Mouse (Mus musculus) kidney, embryonic 16.5 days (tissue): ENCODE measurements around the gene Tpcn2. TPM values are rescaled to one million over a fixed set of nuclear protein-coding genes. Genes with fewer than 3 reads are reported as not detected.

Source experiments
- ATAC-seq: fragments of 200-750 bp; cut with Nextera tagmentation; 2 replicates; pipeline ENCODE4 v1.8.0; 2017; ENCODE audit warnings: moderate TSS enrichment; ENCODE audit not compliant: low FRiP score, low TSS enrichment
- H3K27ac ChIP-seq: fragments of 300-500 bp; sonication (generic); 2 replicates; pipeline ENCODE4 v1.5.1; 2014; ENCODE audit warnings: low read length
- H3K27me3 ChIP-seq: fragments of 300-500 bp; sonication (generic); 2 replicates; pipeline ENCODE4 v1.6.1; 2014; ENCODE audit warnings: low read length, control low read depth, mixed read lengths; ENCODE audit not compliant: insufficient read depth
- H3K36me3 ChIP-seq: fragments of 300-500 bp; sonication (generic); 2 replicates; pipeline ENCODE4 v1.6.1; 2014; ENCODE audit warnings: low read length, control low read depth, mixed read lengths; ENCODE audit not compliant: insufficient read depth
- H3K4me1 ChIP-seq: fragments of 300-500 bp; sonication (generic); 2 replicates; pipeline ENCODE4 v1.6.1; 2014; ENCODE audit warnings: low read length, control low read depth, mixed read lengths; ENCODE audit not compliant: insufficient read depth
- H3K4me2 ChIP-seq: fragments of 300-500 bp; sonication (generic); replicated peaks from 2 replicates; pipeline ENCODE4 v1.6.1; 2014; ENCODE audit warnings: low read depth, low read length
- H3K4me3 ChIP-seq: fragments of 300-500 bp; sonication (generic); 2 replicates; pipeline ENCODE4 v1.5.1; 2014; ENCODE audit warnings: mild to moderate bottlenecking, low read length
- H3K9ac ChIP-seq: fragments of 300-500 bp; sonication (generic); replicated peaks from 2 replicates; pipeline ENCODE4 v1.6.1; 2014; ENCODE audit warnings: low read length
- H3K9me3 ChIP-seq: fragments of 300-500 bp; sonication (generic); 2 replicates; pipeline ENCODE4 v1.6.1; 2016; ENCODE audit warnings: low read length, control low read depth
- WGBS: fragments of 180-500 bp; shearing (Covaris S2); extraction: QIAGEN DNeasy Blood & Tissue Kit; methylation state at CpG from one replicate; pipeline ENCODE4 v1.1.7; 2014; 5-methylcytosine and 5-hydroxymethylcytosine counted together
- polyA plus RNA-seq: library from polyadenylated mRNA; unstranded; fragments of >200 nt; fragmentation: Nextera tagmentation; extraction: Ambion mirVana; gene quantifications from 2 replicates; pipeline ENCODE4 v1.2.1, GENCODE M21; 2015

Gene Tpcn2
- polyA plus RNA-seq, 1 experiment from 2014 or later = 12.2 TPM

DNA sequence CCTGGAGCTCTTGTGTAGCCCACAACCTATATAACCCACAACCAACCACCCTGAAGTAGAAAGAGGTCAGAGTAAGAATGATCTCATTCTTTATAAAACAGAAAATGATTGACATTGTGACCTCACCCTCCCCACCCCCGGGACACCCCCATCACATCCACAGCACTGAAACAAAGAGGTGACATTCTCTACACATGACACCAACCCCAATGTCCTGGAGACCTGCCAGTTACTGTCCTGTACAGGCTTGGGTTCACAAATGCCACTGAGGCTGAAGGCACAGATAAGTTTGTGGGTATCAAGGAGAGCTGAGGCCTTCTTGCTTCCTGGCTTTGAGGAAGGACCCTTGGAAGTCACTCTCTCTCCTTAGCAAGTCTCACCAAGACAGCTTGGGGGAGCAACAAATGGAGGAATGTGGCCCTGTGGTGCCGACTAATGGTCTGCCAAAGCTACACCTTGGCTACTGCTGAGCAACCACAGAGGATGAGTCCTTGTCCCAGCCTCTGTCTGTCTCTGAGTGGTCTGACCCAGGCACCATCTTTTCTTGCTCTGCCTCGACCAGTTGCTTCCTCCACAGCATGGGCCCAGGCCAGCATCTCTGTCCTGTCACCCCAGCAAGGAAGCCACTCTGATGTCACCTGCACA, 29.7 kb downstream of the Tpcn2 start:
- no peak overlapping the region for H3K9ac ChIP-seq
- peaks cover 22% of the 10 kb centered on the region for H3K36me3 ChIP-seq
- ATAC-seq = no peak
- H3K9me3 ChIP-seq = no peaks in the 10 kb centered on the region
- no peaks in the 10 kb centered on the region for H3K27me3 ChIP-seq
- no peak overlapping the region for H3K4me2 ChIP-seq
- H3K27ac ChIP-seq = no peak overlapping the region
- H3K4me1 ChIP-seq = 0 out of 2 replicates have a peak, but pooled peaks cover 3% of the 10 kb centered on the region
- WGBS = 60% methylated on average over 3 of the region's 3 CpGs
- no peak overlapping the region for H3K4me3 ChIP-seq

- H3K27me3 ChIP-seq = no peaks in the 10 kb centered on the region
- ATAC-seq = peak; percentile 56; the same call in 1 of the 2 replicates
- H3K27ac ChIP-seq = no peak overlapping the region
- H3K4me3 ChIP-seq = no peak overlapping the region
- H3K9ac ChIP-seq = no peak overlapping the region
- WGBS = 26% methylated on average over 8 of the region's 8 CpGs
- H3K36me3 ChIP-seq = peaks cover 17% of the 10 kb centered on the region
- 0 out of 2 replicates have a peak, but pooled peaks cover 3% of the 10 kb centered on the region for H3K4me1 ChIP-seq
- H3K9me3 ChIP-seq = no peaks in the 10 kb centered on the region
- no peak overlapping the region for H3K4me2 ChIP-seq
These were observed 30.9 kb downstream of the Tpcn2 start for GRCm38 (mm10) chr7:145252715-145253476.

DNA sequence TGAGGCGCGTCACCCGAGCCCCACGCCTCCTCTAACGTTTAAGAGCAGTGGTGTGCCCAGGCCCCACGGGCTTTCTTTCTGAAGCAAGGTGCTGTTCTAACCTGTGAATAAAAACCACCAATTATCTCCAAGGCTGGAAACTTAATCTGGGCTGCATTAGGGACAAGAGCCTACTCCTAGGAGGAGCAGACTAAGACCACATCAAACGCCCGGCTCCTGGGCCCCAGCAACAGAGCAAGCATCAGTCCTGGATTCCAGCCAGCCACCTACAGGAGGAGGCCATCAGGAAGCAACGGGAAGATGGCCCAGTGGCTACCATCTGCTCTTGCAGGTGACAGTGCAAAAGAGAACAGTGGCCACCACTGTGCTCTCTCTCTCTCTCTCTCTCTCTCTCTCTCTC, 33.6 kb downstream of the Tpcn2 start:
- ATAC-seq = no peak
- Histone ChIP-seq H3K4me1 (0 out of 2 replicates have a peak, but pooled peaks cover 3% of the 10 kb centered on the region), H3K36me3 (peaks cover 4% of the 10 kb centered on the region; the same call in 1 of the 2 replicates), H3K4me3 (no peak overlapping the region), H3K27me3 (no peaks in the 10 kb centered on the region), H3K4me2 (no peak overlapping the region), H3K9me3 (no peaks in the 10 kb centered on the region), H3K27ac (no peak overlapping the region), H3K9ac (no peak overlapping the region)
- WGBS = 53% methylated on average over 9 of the region's 9 CpGs

DNA sequence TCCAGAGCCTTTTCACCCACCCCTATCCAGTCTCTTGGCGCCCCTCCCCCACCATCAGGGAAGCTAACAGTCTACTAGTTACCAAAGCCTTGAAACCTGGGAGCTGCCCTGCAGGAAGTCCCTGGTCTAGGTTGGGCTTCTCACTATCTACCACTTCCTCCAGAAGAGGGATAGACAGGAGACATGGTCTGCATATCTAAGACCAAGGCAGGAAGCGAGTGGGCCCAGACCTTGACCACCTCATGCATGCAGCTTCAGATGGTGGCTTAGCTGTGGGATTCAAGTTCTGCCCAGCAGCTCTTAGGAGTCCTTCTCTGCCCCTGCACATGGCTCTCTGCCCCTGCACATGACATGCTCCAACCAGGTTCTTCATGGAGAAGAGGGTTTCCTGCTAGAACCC, 34.9 kb downstream of the Tpcn2 start:
- no peak overlapping the region for H3K27ac ChIP-seq
- no peak for ATAC-seq
- H3K27me3 ChIP-seq = no peaks in the 10 kb centered on the region
- no peaks in the 10 kb centered on the region for H3K36me3 ChIP-seq
- no peak overlapping the region for H3K4me3 ChIP-seq
- 0 out of 2 replicates have a peak, but pooled peaks cover 3% of the 10 kb centered on the region for H3K4me1 ChIP-seq
- no peak overlapping the region for H3K9ac ChIP-seq
- no peaks in the 10 kb centered on the region for H3K9me3 ChIP-seq
- no peak overlapping the region for H3K4me2 ChIP-seq
- WGBS = 88% methylated on average over 2 of the region's 2 CpGs

- Histone ChIP-seq H3K4me1 (peaks cover 33% of the 10 kb centered on the region), H3K9me3 (no peaks in the 10 kb centered on the region), H3K27ac (no peak overlapping the region), H3K4me3 (no peak overlapping the region), H3K9ac (no peak overlapping the region), H3K4me2 (no peak overlapping the region), H3K36me3 (no peaks in the 10 kb centered on the region), H3K27me3 (no peaks in the 10 kb centered on the region)
- ATAC-seq = peak; percentile 73
- 16% methylated on average over 9 of the region's 9 CpGs for WGBS
These were observed 40.7 kb downstream of the Tpcn2 start for GRCm38 (mm10) chr7:145242851-145243712.

- WGBS = 62% methylated on average over 9 of the region's 9 CpGs
- no peak for ATAC-seq
- H3K4me2 ChIP-seq = no peak overlapping the region
- H3K9me3 ChIP-seq = no peaks in the 10 kb centered on the region
- no peaks in the 10 kb centered on the region for H3K36me3 ChIP-seq
- H3K4me3 ChIP-seq = no peak overlapping the region
- H3K27me3 ChIP-seq = no peaks in the 10 kb centered on the region
- peaks cover 36% of the 10 kb centered on the region for H3K4me1 ChIP-seq
- no peak overlapping the region for H3K9ac ChIP-seq
- H3K27ac ChIP-seq = no peak overlapping the region
These were observed 41.8 kb downstream of the Tpcn2 start for GRCm38 (mm10) chr7:145242028-145242427.

GRCm38 (mm10) chr7:145240929-145241328, 42.9 kb downstream of the Tpcn2 start:
- H3K4me3 ChIP-seq = no peak overlapping the region
- no peak for ATAC-seq
- no peaks in the 10 kb centered on the region for H3K9me3 ChIP-seq
- no peaks in the 10 kb centered on the region for H3K27me3 ChIP-seq
- H3K4me2 ChIP-seq = no peak overlapping the region
- H3K36me3 ChIP-seq = no peaks in the 10 kb centered on the region
- no peak overlapping the region for H3K9ac ChIP-seq
- WGBS = 63% methylated on average over 4 of the region's 4 CpGs
- peaks cover 36% of the 10 kb centered on the region for H3K4me1 ChIP-seq
- no peak overlapping the region for H3K27ac ChIP-seq

DNA sequence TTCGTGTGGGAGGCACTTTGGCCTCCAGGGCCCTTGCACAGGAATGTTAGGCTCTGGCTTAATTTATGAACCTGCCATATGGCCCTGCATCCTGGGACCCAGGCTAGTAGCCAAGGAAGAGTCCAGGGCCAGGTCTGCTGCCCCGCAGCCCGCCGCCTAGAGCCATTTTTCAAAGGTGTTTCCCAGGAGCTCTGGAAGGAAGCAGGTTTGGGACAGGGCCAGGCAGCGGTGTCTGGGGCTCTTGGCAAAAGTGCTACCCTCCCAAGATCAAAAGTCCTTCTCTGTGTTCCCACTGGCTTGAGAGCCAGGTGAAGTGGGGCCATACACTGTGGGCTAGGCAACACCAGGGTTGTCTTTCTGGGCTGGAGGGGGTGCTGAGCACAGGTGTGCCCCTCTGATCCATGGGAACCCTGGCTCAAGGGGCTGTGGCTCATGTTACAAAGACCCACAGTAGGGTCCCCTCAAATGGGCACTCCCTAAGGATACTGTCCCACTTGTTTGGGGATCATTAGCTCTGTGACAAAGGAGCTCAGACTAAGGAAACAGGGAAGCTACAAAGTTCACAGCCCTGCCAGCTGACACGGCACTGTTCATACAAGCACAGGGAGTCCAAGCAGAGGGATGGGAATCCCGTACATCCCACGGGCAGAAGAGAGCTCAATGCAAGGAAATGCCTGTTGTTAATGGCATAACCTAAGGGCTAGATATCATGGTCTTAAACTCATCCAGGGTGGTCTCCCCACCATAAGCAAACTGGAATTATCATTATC, 43.9 kb downstream of the Tpcn2 start:
- WGBS = 35% methylated on average over 8 of the region's 8 CpGs
- no peaks in the 10 kb centered on the region for H3K27me3 ChIP-seq
- no peak overlapping the region for H3K4me3 ChIP-seq
- H3K9me3 ChIP-seq = no peaks in the 10 kb centered on the region
- H3K36me3 ChIP-seq = no peaks in the 10 kb centered on the region
- H3K9ac ChIP-seq = 0 out of 2 replicates have a peak overlapping the region, but pooled peaks have one; percentile 5
- no peak overlapping the region for H3K27ac ChIP-seq
- H3K4me2 ChIP-seq = no peak overlapping the region
- peaks cover 43% of the 10 kb centered on the region for H3K4me1 ChIP-seq
- no peak for ATAC-seq

- Histone ChIP-seq H3K9me3 (no peaks in the 10 kb centered on the region), H3K4me1 (peaks cover 50% of the 10 kb centered on the region), H3K9ac (peak overlapping the region; percentile 25; the same call in 1 of the 2 replicates), H3K27me3 (no peaks in the 10 kb centered on the region), H3K36me3 (no peaks in the 10 kb centered on the region), H3K27ac (no peak overlapping the region), H3K4me3 (no peak overlapping the region), H3K4me2 (no peak overlapping the region)
- WGBS = 37% methylated on average over 6 of the region's 6 CpGs
- ATAC-seq = peak; percentile 29; the same call in 1 of the 2 replicates
These were observed 44.7 kb downstream of the Tpcn2 start for GRCm38 (mm10) chr7:145239145-145239544.
